Mouse (Mus musculus): ENCODE data around the gene Efcab6.

DNA sequence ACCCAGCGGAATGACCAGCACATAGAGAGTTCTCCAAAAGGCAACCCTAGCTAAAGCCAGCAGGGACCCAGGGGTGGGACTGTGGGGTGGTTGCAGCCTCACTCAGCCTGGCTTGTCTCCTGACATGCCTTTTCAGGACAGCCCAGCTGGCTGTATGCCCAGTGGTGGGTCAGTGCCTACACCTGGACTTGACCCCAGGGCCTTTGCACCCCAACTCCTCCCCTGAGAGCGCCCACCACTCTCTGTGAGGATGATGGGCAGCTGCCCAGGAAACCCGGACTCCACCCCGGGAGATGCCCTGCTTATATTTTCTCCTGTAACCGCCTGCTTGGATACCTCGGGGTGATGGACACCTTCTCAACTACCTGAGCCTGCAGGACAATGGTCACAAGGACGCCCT lies 39.4 kb upstream of the Efcab6 start:
- TF ChIP-seq CTCF (IDR thresholded peaks at IDR 0.05; ENCODE audit: extremely low read depth, insufficient read depth, low read length) (no peak), POLR2A (IDR thresholded peaks at IDR 0.05; ENCODE audit: extremely low read depth, insufficient read depth, low read length) (no peak)
